Mouse (Mus musculus): ENCODE results near the gene Pin1rt1. TPM values are rescaled to one million over a fixed set of nuclear protein-coding genes. Genes with fewer than 3 reads are reported as not detected.
A peak's percentile ranks its signal among the peaks of the same experiment; 100 is the strongest.

Pin1rt1 gene
- not detected for total RNA-seq (2021)
- long read RNA-seq, experiment 1, result 0 reads
- long read RNA-seq, experiment 2, result 0 reads

GRCm38 (mm10) chr2:104716279-104716678 lies at the start of gene Pin1rt1:
TSS of gene Pin1rt1 (minus strand) at chr2:104716379.
- no peak for DNase-seq (ENCODE audit: low spot score in 2 of 2)

- DNase-seq (ENCODE audit: low spot score in 2 of 2), result no peak
These were observed 47.8 kb upstream of the Pin1rt1 start for GRCm38 (mm10) chr2:104764018-104764417.

- no peak for DNase-seq (ENCODE audit: low spot score in 2 of 2)
These were observed 47.0 kb upstream of the Pin1rt1 start for GRCm38 (mm10) chr2:104763134-104763703.

GRCm38 (mm10) chr2:104750611-104751010 lies 34.4 kb upstream of the Pin1rt1 start:
- no peak for DNase-seq (ENCODE audit: low spot score in 2 of 2)

- DNase-seq (ENCODE audit: low spot score in 2 of 2), result no peak
These were observed 32.5 kb upstream of the Pin1rt1 start for GRCm38 (mm10) chr2:104748652-104749183.

GRCm38 (mm10) chr2:104746251-104746650 lies 30.1 kb upstream of the Pin1rt1 start:
- no peak for DNase-seq (ENCODE audit: low spot score in 2 of 2)

- no peak for DNase-seq (ENCODE audit: low spot score in 2 of 2)
These were observed 27.8 kb upstream of the Pin1rt1 start for GRCm38 (mm10) chr2:104743971-104744370.

- no peak for DNase-seq (ENCODE audit: low spot score in 2 of 2)
These were observed 27.0 kb upstream of the Pin1rt1 start for GRCm38 (mm10) chr2:104743160-104743559.

- DNase-seq (ENCODE audit: low spot score in 2 of 2), result peak; percentile 79 to 81
These were observed 26.5 kb upstream of the Pin1rt1 start, which contains the start of gene Depdc7 for GRCm38 (mm10) chr2:104742741-104743064. TSS of gene Depdc7 (minus strand) at chr2:104742878.

- no peak for DNase-seq (ENCODE audit: low spot score in 2 of 2)
These were observed 25.9 kb upstream of the Pin1rt1 start for GRCm38 (mm10) chr2:104741896-104742740.

GRCm38 (mm10) chr2:104741015-104741758 lies 25.0 kb upstream of the Pin1rt1 start:
- DNase-seq (ENCODE audit: low spot score in 2 of 2), result no peak

- DNase-seq (ENCODE audit: low spot score in 2 of 2), result no peak
These were observed 24.2 kb upstream of the Pin1rt1 start for GRCm38 (mm10) chr2:104740248-104740949.

GRCm38 (mm10) chr2:104739691-104740090 lies 23.5 kb upstream of the Pin1rt1 start:
- DNase-seq (ENCODE audit: low spot score in 2 of 2), result no peak

- DNase-seq (ENCODE audit: low spot score in 2 of 2), result no peak
These were observed 20.1 kb upstream of the Pin1rt1 start for GRCm38 (mm10) chr2:104736241-104736640.

GRCm38 (mm10) chr2:104732562-104733256 lies 16.5 kb upstream of the Pin1rt1 start:
- no peak for DNase-seq (ENCODE audit: low spot score in 2 of 2)

- DNase-seq (ENCODE audit: low spot score in 2 of 2), result no peak
These were observed 15.9 kb upstream of the Pin1rt1 start for GRCm38 (mm10) chr2:104732033-104732444.

- DNase-seq (ENCODE audit: low spot score in 2 of 2), result no peak
These were observed 11.2 kb upstream of the Pin1rt1 start for GRCm38 (mm10) chr2:104727369-104727768.

GRCm38 (mm10) chr2:104722021-104722420 lies 5.8 kb upstream of the Pin1rt1 start:
- DNase-seq (ENCODE audit: low spot score in 2 of 2), result no peak

- no peak for DNase-seq (ENCODE audit: low spot score in 2 of 2)
These were observed 1.6 kb upstream of the Pin1rt1 start for GRCm38 (mm10) chr2:104717827-104718226.

GRCm38 (mm10) chr2:104717231-104717735 lies 1.1 kb upstream of the Pin1rt1 start:
- no peak for DNase-seq (ENCODE audit: low spot score in 2 of 2)
